Mouse (Mus musculus): ENCODE results near the gene Mgea5.

DNA sequence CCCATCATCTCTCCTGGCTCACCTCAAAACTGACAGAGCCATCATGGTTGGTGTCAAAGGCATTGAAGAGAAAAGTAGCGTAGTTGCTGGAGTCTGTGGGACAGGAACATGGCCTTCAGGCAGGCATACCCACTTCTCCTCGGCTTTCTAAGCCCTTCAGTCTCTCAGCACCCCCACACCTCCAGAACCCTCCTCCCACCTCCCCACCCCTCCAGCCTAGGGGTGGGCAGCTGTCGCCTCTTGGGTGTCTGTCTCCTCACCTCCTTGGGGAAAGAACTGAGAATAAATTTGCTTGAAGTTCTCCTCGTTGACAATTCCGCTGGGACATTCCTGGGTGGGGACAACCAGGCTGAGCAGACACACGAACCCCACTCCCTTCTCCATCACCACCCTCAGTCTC lies 11.1 kb upstream of the Mgea5 start:
- TF ChIP-seq POLR2A (IDR thresholded peaks at IDR 0.05; ENCODE audit: insufficient read depth, low read length) (no peak), CTCF (IDR thresholded peaks at IDR 0.05; ENCODE audit: low read depth, low read length) (no peak)
